Mouse (Mus musculus) stomach, embryonic 16.5 days (tissue): ENCODE data around the gene Cd27. TPM values are rescaled to one million over a fixed set of nuclear protein-coding genes. Genes with fewer than 3 reads are reported as not detected.
"Not testable (repeated sequence)": the region's sequence is repeated elsewhere in the genome, so short reads cannot be mapped to it uniquely, and the experiment has no call there.

Experiments used
- ATAC-seq: fragments of 200-750 bp; cut with Nextera tagmentation; 2 replicates; pipeline ENCODE4 v1.8.0; 2017; ENCODE audit warnings: moderate number of reproducible peaks, moderate TSS enrichment; ENCODE audit not compliant: insufficient read depth, low FRiP score
- H3K27ac ChIP-seq: fragments of 300-500 bp; sonication (generic); 2 replicates; pipeline ENCODE4 v1.5.1; 2014; ENCODE audit warnings: low read length
- H3K27me3 ChIP-seq: fragments of 300-500 bp; sonication (generic); 2 replicates; pipeline ENCODE4 v1.6.1; 2014; ENCODE audit warnings: low read length, control low read depth, mixed read lengths; ENCODE audit not compliant: control insufficient read depth, insufficient read depth
- H3K36me3 ChIP-seq: fragments of 300-500 bp; sonication (generic); 2 replicates; pipeline ENCODE4 v1.6.1; 2014; ENCODE audit warnings: low read length; ENCODE audit not compliant: control insufficient read depth, insufficient read depth
- H3K4me1 ChIP-seq: fragments of 300-500 bp; sonication (generic); 2 replicates; pipeline ENCODE4 v1.6.1; 2014; ENCODE audit warnings: low read length, control low read depth, mixed read lengths; ENCODE audit not compliant: control insufficient read depth, insufficient read depth
- H3K4me2 ChIP-seq: fragments of 300-500 bp; sonication (generic); 2 replicates; pipeline ENCODE4 v1.6.1; 2014; ENCODE audit warnings: low read depth, low read length, mixed read lengths
- H3K4me3 ChIP-seq: fragments of 300-500 bp; sonication (generic); replicated peaks from 2 replicates; pipeline ENCODE4 v1.5.1; 2014; ENCODE audit warnings: mild to moderate bottlenecking, low read length
- H3K9ac ChIP-seq: fragments of 300-500 bp; sonication (generic); 2 replicates; pipeline ENCODE4 v1.6.1; 2014; ENCODE audit warnings: low read length
- H3K9me3 ChIP-seq: fragments of 300-500 bp; sonication (generic); replicated peaks from 2 replicates; pipeline ENCODE4 v1.6.1; 2016; ENCODE audit warnings: low read length, control low read depth; ENCODE audit not compliant: control insufficient read depth
- WGBS: fragments of 180-500 bp; shearing (Covaris S2); extraction: QIAGEN DNeasy Blood & Tissue Kit; methylation state at CpG from one replicate; pipeline ENCODE4 v1.1.7; 2014; 5-methylcytosine and 5-hydroxymethylcytosine counted together
- polyA plus RNA-seq: library from polyadenylated mRNA; unstranded; fragments of >200 nt; fragmentation: Nextera tagmentation; extraction: Ambion mirVana; gene quantifications from 2 replicates; pipeline ENCODE4 v1.2.1, GENCODE M21; 2015

Cd27 gene
- polyA plus RNA-seq, 1 experiment from 2014 or later: 2.7 TPM

DNA sequence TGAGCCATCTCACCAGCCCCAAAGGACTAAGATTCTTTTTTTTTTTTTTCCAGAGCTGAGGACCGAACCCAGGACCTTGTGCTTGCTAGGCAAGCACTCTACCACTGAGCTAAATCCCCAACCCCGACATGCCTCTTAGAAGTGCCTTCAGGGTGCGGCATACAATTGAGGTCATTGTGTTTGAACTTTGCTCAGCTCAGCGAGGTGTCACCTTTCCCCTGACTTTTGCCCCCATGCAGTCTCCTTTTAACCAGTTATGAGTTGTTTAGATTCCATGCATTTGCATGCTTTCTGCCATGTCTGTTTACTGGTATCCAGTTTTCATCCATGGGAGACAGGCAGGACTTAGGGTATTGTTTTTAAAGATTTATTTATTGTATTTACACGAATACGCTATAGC, 32.0 kb upstream of the Cd27 start:
- no peak for ATAC-seq
- peaks cover 6% of the 10 kb centered on the region for H3K4me1 ChIP-seq
- no peak overlapping the region for H3K27ac ChIP-seq
- no peaks in the 10 kb centered on the region for H3K27me3 ChIP-seq
- H3K4me3 ChIP-seq: no peak overlapping the region
- no peaks in the 10 kb centered on the region for H3K36me3 ChIP-seq
- no peak overlapping the region for H3K4me2 ChIP-seq
- 49% methylated on average over 6 of the region's 6 CpGs for WGBS
- H3K9me3 ChIP-seq: no peaks in the 10 kb centered on the region
- H3K9ac ChIP-seq: no peak overlapping the region

DNA sequence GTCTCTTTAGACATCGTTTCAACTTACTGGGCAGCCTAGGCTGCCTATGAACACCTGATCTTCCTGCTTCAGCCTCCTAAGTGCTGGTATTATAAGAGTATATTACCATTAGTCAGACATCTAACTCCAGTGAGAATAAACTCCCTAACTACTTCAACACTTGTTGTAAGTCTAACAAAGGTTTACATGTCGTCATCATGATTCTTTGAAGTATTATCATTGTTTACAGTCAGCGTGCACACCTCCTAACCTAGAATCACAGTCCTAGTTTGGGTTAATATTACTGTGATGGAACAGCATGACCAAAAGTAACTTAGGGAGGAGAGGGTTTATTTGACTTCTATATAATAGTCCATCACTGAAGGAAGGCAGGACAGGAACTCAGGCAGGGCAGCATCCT, 30.7 kb upstream of the Cd27 start:
- no peak overlapping the region for H3K9ac ChIP-seq
- H3K36me3 ChIP-seq: no peaks in the 10 kb centered on the region
- H3K4me1 ChIP-seq: peaks cover 6% of the 10 kb centered on the region
- no peak overlapping the region for H3K4me3 ChIP-seq
- H3K4me2 ChIP-seq: no peak overlapping the region
- WGBS: 69% methylated on average over 3 of the region's 3 CpGs
- H3K27ac ChIP-seq: no peak overlapping the region
- no peak for ATAC-seq
- no peaks in the 10 kb centered on the region for H3K9me3 ChIP-seq
- H3K27me3 ChIP-seq: no peaks in the 10 kb centered on the region

GRCm38 (mm10) chr6:125266600-125266999, 29.8 kb upstream of the Cd27 start:
- not testable (repeated sequence) for H3K4me1 ChIP-seq, H3K4me3 ChIP-seq, H3K27me3 ChIP-seq, H3K27ac ChIP-seq, H3K36me3 ChIP-seq, ATAC-seq, H3K9ac ChIP-seq, H3K4me2 ChIP-seq, H3K9me3 ChIP-seq
- WGBS: 62% methylated on average over 6 of the region's 6 CpGs

DNA sequence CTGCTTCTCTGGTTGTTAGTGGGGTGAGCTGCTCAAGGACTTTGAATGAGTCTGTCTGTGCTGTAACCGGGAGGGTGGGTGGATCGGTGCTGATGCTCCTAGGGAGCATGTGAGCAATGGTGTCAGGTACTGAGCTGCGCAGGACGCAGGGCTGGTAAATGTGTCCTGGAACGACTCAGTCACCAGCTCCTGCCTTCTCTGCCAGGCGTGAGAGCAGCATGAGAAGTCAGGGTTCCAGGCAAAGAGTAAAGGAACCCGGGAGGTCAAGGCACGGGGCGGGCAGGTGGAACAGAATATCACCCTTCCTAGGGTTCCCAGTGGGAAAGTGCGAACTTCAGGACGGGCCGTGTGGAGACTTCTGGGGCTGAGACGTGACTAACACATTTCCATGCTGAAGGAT, 29.3 kb upstream of the Cd27 start:
- Histone ChIP-seq H3K4me1 (0 out of 2 replicates have a peak, but pooled peaks cover 2% of the 10 kb centered on the region), H3K36me3 (no peaks in the 10 kb centered on the region), H3K4me3 (no peak overlapping the region), H3K9me3 (no peaks in the 10 kb centered on the region), H3K27me3 (no peaks in the 10 kb centered on the region), H3K9ac (no peak overlapping the region), H3K4me2 (no peak overlapping the region), H3K27ac (no peak overlapping the region)
- no peak for ATAC-seq
- 67% methylated on average over 13 of the region's 13 CpGs for WGBS

DNA sequence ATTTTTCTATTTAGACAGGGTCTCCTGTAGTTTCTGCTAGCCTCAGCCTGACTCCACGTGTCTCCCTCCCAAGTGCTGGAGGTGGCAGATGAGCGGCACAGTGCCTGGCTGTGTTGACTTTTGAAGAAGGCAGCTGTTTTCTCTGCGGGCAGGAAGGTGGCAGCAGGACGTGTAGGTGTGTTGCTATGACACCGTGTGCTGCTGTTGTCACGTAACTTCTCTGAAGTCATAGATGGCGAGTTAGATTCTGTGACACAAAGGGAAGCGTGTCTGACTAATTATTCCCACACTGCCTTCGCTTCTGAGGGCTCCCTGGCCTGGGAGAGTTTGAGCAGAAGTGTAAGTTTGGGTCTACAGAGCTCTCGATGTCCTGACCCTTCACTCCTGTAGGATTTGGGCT, 28.4 kb upstream of the Cd27 start:
- Histone ChIP-seq H3K4me2 (no peak overlapping the region), H3K4me1 (0 out of 2 replicates have a peak, but pooled peaks cover 2% of the 10 kb centered on the region), H3K9ac (no peak overlapping the region), H3K9me3 (no peaks in the 10 kb centered on the region), H3K27ac (no peak overlapping the region), H3K36me3 (no peaks in the 10 kb centered on the region), H3K27me3 (no peaks in the 10 kb centered on the region), H3K4me3 (no peak overlapping the region)
- WGBS: 46% methylated on average over 10 of the region's 10 CpGs
- ATAC-seq: no peak

GRCm38 (mm10) chr6:125264219-125264618, 27.4 kb upstream of the Cd27 start:
- H3K9me3 ChIP-seq: no peaks in the 10 kb centered on the region
- WGBS: 75% methylated on average over 9 of the region's 9 CpGs
- no peak for ATAC-seq
- no peaks in the 10 kb centered on the region for H3K4me1 ChIP-seq
- no peak overlapping the region for H3K4me2 ChIP-seq
- no peaks in the 10 kb centered on the region for H3K36me3 ChIP-seq
- H3K27me3 ChIP-seq: no peaks in the 10 kb centered on the region
- H3K27ac ChIP-seq: no peak overlapping the region
- no peak overlapping the region for H3K4me3 ChIP-seq
- H3K9ac ChIP-seq: no peak overlapping the region

DNA sequence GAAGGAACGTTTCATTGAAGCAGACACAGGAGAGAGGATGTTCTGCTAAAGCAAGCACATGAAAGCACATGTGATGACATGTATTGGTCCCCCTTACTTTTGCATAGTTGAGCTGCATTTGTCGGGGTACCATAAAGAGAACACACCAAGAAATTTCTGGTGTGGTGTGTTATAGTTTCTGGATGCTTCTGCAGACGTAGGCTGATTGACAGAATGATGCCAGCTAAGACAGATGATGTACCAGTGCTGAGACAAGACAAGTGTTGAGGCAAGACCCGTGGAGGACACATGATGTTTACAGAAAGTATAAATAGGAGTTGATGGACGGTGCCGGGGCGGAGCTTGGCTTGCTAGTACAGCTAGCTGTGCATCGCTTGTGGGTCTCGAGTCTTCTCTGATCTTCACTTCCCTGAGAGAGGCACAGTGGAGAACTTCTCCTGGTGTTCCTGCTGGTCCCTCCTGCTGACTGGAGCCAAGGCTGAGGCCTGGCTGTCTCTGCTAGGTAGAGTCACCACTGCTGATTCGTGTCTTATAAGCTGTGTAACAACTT, 23.3 kb upstream of the Cd27 start:
- H3K27me3 ChIP-seq: no peaks in the 10 kb centered on the region
- no peak overlapping the region for H3K4me3 ChIP-seq
- H3K4me1 ChIP-seq: no peaks in the 10 kb centered on the region
- H3K27ac ChIP-seq: no peak overlapping the region
- H3K4me2 ChIP-seq: no peak overlapping the region
- 69% methylated on average over 10 of the region's 10 CpGs for WGBS
- H3K9me3 ChIP-seq: no peaks in the 10 kb centered on the region
- H3K9ac ChIP-seq: no peak overlapping the region
- H3K36me3 ChIP-seq: no peaks in the 10 kb centered on the region
- no peak for ATAC-seq

DNA sequence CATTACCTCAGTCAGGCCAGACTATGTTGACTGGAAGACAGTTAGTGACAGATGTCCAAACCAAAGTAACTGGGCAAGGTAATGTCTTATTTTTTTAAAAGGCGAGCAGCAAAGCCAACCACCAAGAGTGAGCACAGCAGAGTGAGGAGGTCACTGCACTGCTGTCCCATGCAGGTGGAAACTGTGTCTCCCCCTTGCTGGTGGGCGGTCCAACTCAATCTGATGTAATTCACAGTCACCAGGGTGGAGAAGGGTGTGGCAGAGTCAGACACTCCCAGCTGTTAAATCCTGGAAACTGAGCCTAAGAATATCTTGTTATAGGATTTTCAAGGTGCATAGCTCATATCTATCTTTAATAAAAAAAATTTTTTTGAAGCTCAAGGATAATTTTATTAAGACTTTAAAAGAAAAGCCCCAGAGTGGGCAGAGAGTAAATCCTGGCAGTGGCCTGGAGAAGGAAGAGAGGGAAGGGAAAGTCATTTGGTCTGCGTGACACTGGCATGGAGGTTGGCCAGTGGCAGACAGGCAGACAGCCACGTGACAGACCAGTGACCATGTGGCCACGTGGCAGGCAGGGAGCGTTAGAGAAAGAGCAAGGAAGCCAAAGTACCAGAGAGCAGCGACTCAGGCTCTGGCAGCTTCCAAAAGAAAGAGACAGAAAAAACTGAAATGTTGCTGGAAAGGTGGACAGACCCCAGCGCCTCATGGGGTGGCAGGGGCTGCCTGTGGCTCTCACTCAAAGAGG, 19.6 kb upstream of the Cd27 start:
- H3K4me1 ChIP-seq: no peaks in the 10 kb centered on the region
- no peak overlapping the region for H3K27ac ChIP-seq
- no peaks in the 10 kb centered on the region for H3K27me3 ChIP-seq
- WGBS: 67% methylated on average over 8 of the region's 8 CpGs
- no peak overlapping the region for H3K4me3 ChIP-seq
- no peak overlapping the region for H3K4me2 ChIP-seq
- H3K9me3 ChIP-seq: no peaks in the 10 kb centered on the region
- no peaks in the 10 kb centered on the region for H3K36me3 ChIP-seq
- ATAC-seq: no peak
- H3K9ac ChIP-seq: no peak overlapping the region

- H3K27me3 ChIP-seq: no peaks in the 10 kb centered on the region
- H3K4me3 ChIP-seq: no peak overlapping the region
- no peak overlapping the region for H3K9ac ChIP-seq
- 88% methylated on average over 7 of the region's 7 CpGs for WGBS
- no peaks in the 10 kb centered on the region for H3K9me3 ChIP-seq
- no peak for ATAC-seq
- H3K4me1 ChIP-seq: no peaks in the 10 kb centered on the region
- H3K27ac ChIP-seq: no peak overlapping the region
- H3K4me2 ChIP-seq: no peak overlapping the region
- no peaks in the 10 kb centered on the region for H3K36me3 ChIP-seq
These were observed 18.8 kb upstream of the Cd27 start for GRCm38 (mm10) chr6:125255516-125256044.
